In the genomic region with DNA sequence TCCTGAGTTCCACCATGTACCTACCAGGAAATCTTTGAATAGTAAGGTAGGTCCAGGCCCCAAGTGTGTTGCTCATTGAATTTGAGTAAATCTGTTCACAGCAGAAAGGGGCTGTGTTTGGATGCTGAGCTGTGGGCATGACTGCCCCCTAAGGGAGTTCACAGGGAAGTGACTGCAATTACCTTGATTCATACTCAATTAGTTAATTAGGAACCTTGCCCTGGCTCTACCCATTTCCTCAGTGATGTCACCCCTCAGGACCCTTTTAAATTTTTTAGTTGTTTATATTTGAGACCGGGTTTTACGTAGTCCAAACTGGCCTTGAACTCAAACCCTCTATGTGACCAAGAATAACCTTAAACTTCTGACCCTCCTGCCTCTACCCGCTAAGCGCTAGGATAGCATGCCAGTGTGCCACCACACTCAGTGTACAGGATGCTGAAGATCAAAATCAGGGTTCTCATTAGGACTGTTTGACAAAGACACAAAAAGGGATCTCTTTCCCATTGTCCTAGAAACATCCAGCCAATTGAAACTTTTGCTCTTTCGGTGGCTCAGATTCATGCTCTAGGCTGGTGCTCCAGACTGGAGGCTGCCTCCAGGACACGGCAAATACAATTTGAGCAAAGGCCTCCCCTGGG, we compare ENCODE assay signal across 8 mouse cellular contexts. TPM values are rescaled to one million over a fixed set of nuclear protein-coding genes. Genes with fewer than 3 reads are reported as not detected.
A peak's percentile ranks its signal among the peaks of the same experiment; 100 is the strongest.
DNase-seq lines count a peak whose midpoint lies in the region; ATAC-seq lines count a peak whose summit lies in the region.

No protein-coding gene starts in this region.

- no peaks in the 10 kb centered on the region for H3K36me3 ChIP-seq in heart, embryonic 15.5 days
- no peaks in the 10 kb centered on the region for H3K36me3 ChIP-seq in hindbrain, embryonic 15.5 days
- H3K36me3 ChIP-seq in midbrain, embryonic 15.5 days (replicated peaks) = no peaks in the 10 kb centered on the region

- no peak; the same call in 1 of the 2 replicates for ATAC-seq in heart, embryonic 15.5 days (replicated peaks; ENCODE audit: insufficient number of reproducible peaks, insufficient read depth, low FRiP score, low read depth)
- peak; percentile 43 for ATAC-seq in hindbrain, embryonic 15.5 days (ENCODE audit: low FRiP score, low read depth)
- ATAC-seq in midbrain, embryonic 15.5 days (replicated peaks) = peak; percentile 46

- peak overlapping the region; percentile 59 for H3K4me3 ChIP-seq in heart, embryonic 15.5 days
- peak overlapping the region; percentile 81 for H3K4me3 ChIP-seq in hindbrain, embryonic 15.5 days
- H3K4me3 ChIP-seq in midbrain, embryonic 15.5 days = peak overlapping the region; percentile 67

- WGBS in heart, embryonic 15.5 days = 11% methylated on average over 6 of the region's 6 CpGs
- 10% methylated on average over 6 of the region's 6 CpGs for WGBS in hindbrain, embryonic 15.5 days
- WGBS in midbrain, embryonic 15.5 days = 6% methylated on average over 6 of the region's 6 CpGs

- H3K27ac ChIP-seq in heart, embryonic 15.5 days = peak overlapping the region; percentile 50
- H3K27ac ChIP-seq in hindbrain, embryonic 15.5 days (replicated peaks) = peak overlapping the region; percentile 73
- H3K27ac ChIP-seq in midbrain, embryonic 15.5 days = peak overlapping the region; percentile 64

- peaks cover 4% of the 10 kb centered on the region; the same call in 1 of the 2 replicates for H3K27me3 ChIP-seq in heart, embryonic 15.5 days
- no peaks in the 10 kb centered on the region; the same call in 1 of the 2 replicates for H3K27me3 ChIP-seq in hindbrain, embryonic 15.5 days
- H3K27me3 ChIP-seq in midbrain, embryonic 15.5 days (replicated peaks) = no peaks in the 10 kb centered on the region

- H3K9ac ChIP-seq in heart, embryonic 15.5 days = peak overlapping the region; percentile 53
- H3K9ac ChIP-seq in hindbrain, embryonic 15.5 days = peak overlapping the region; percentile 65
- H3K9ac ChIP-seq in midbrain, embryonic 15.5 days = peak overlapping the region; percentile 64

- H3K4me2 ChIP-seq in heart, embryonic 15.5 days = peak overlapping the region; percentile 95
- H3K4me2 ChIP-seq in hindbrain, embryonic 15.5 days = peak overlapping the region; percentile 99
- H3K4me2 ChIP-seq in midbrain, embryonic 15.5 days = peak overlapping the region; percentile 96

- H3K9me3 ChIP-seq in heart, embryonic 15.5 days (replicated peaks) = no peaks in the 10 kb centered on the region
- H3K9me3 ChIP-seq in hindbrain, embryonic 15.5 days = no peaks in the 10 kb centered on the region
- H3K9me3 ChIP-seq in midbrain, embryonic 15.5 days = no peaks in the 10 kb centered on the region

- H3K4me1 ChIP-seq in heart, embryonic 15.5 days (replicated peaks) = peaks cover 20% of the 10 kb centered on the region
- peaks cover 15% of the 10 kb centered on the region for H3K4me1 ChIP-seq in hindbrain, embryonic 15.5 days (replicated peaks)
- H3K4me1 ChIP-seq in midbrain, embryonic 15.5 days = peaks cover 9% of the 10 kb centered on the region

- intact Hi-C loops in heart, postnatal 14 days (cut with DNase I) = loop anchor here (2.0 kb wide), 1 partner anchor 60 kb away; no protein-coding TSS in a partner anchor

- DNase-seq in heart, postnatal 14 days = no peak
- peak; percentile 82 for DNase-seq in R1 (ENCODE audit: low read depth, low spot score)
- DNase-seq in urinary bladder, adult 18-20 months (ENCODE audit: low spot score in 2 of 2) = no peak
- no peak for DNase-seq in thymus, postnatal 0 days (ENCODE audit: low spot score)
- no peak for DNase-seq in spleen, adult 12 weeks (ENCODE audit: low spot score)

RNA-seq across cellular contexts. Expression of a gene that starts 0.5 kb away (rescaled TPM):
- polyA plus RNA-seq in heart, embryonic 15.5 days (2015; fragmentation: Nextera tagmentation; extraction: Ambion mirVana) = 11.5 and 13.4 TPM in 2 replicates
- 1 to 10 TPM; 4.4 to 5.8 TPM for total RNA-seq in heart, postnatal 14 days (2021)
- 9.3 and 9.9 TPM in 2 replicates for polyA plus RNA-seq in hindbrain, embryonic 15.5 days (2015; fragmentation: Nextera tagmentation; extraction: Ambion mirVana)
- polyA plus RNA-seq in midbrain, embryonic 15.5 days (2015; fragmentation: Nextera tagmentation; extraction: Ambion mirVana) = 7.4 and 9.2 TPM in 2 replicates
- 8.5 and 8.6 TPM in 2 replicates for polyA plus RNA-seq in thymus, postnatal 0 days (2015; fragmentation: Nextera tagmentation; extraction: Ambion mirVana)

RNA-seq across cellular contexts. Expression of a gene that starts 11.7 kb away (rescaled TPM):
- 288 and 325 TPM in 2 replicates for polyA plus RNA-seq in heart, embryonic 15.5 days (2015; fragmentation: Nextera tagmentation; extraction: Ambion mirVana)
- 100 to 1,000 TPM; 122 to 126 TPM for total RNA-seq in heart, postnatal 14 days (2021)
- 312 and 347 TPM in 2 replicates for polyA plus RNA-seq in hindbrain, embryonic 15.5 days (2015; fragmentation: Nextera tagmentation; extraction: Ambion mirVana)
- polyA plus RNA-seq in midbrain, embryonic 15.5 days (2015; fragmentation: Nextera tagmentation; extraction: Ambion mirVana) = 286 and 302 TPM in 2 replicates
- 656 and 659 TPM in 2 replicates for polyA plus RNA-seq in thymus, postnatal 0 days (2015; fragmentation: Nextera tagmentation; extraction: Ambion mirVana)

RNA-seq across cellular contexts. Expression of a gene that starts 49.6 kb away (rescaled TPM):
- 9.0 and 10.8 TPM in 2 replicates for polyA plus RNA-seq in heart, embryonic 15.5 days (2015; fragmentation: Nextera tagmentation; extraction: Ambion mirVana)
- total RNA-seq in heart, postnatal 14 days (2021) = 10 to 100 TPM; 17.6 to 18.6 TPM
- polyA plus RNA-seq in hindbrain, embryonic 15.5 days (2015; fragmentation: Nextera tagmentation; extraction: Ambion mirVana) = 16.2 and 17.1 TPM in 2 replicates
- 16.4 and 16.7 TPM in 2 replicates for polyA plus RNA-seq in midbrain, embryonic 15.5 days (2015; fragmentation: Nextera tagmentation; extraction: Ambion mirVana)
- polyA plus RNA-seq in thymus, postnatal 0 days (2015; fragmentation: Nextera tagmentation; extraction: Ambion mirVana) = 10.7 and 11.5 TPM in 2 replicates
